Mouse (Mus musculus) heart, postnatal 10 days (tissue): ENCODE measurements around the gene Cog1. TPM values are rescaled to one million over a fixed set of nuclear protein-coding genes. Genes with fewer than 3 reads are reported as not detected.
A peak's percentile ranks its signal among the peaks of the same experiment; 100 is the strongest.

Source experiments
- DNase-seq, 2 experiments: peaks; one replicate each; pipeline ENCODE4 v3.0.0; 2021
- intact Hi-C: fragments of 180-260 bp; cut with DNase I; formaldehyde crosslinking; loops from one replicate; pipeline ENCODE4 v1.15.1; 2025
- total RNA-seq, 2 experiments: library from RNA; stranded (reverse); gene quantifications; 2 replicates each; pipeline ENCODE4 v1.2.3; 2021

The Cog1 gene
- total RNA-seq, 2 experiments from 2014 or later = 17.1 to 18.1 TPM

DNA sequence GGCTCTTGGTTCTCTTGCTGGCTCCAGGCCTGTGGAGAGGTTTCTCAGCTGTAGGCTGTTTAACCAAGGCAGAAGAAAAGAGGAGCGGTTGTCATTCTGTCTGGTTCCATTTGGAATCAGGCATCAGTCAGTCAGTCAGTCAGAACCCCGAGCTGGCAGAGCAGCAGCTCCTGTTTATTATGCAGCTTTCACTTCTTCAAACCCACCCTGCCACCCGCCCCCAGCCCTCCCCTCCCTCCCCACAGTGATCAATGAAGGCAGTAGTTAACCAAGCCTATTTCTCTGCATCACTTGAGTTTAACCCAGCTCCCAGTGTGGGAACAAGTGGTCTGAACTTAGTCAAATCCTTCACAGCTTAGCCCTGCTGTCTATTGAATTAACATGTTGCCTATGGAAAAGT, 42.9 kb downstream of the Cog1 start:
- DNase-seq = no peak
- intact Hi-C loops = no loop called here

DNA sequence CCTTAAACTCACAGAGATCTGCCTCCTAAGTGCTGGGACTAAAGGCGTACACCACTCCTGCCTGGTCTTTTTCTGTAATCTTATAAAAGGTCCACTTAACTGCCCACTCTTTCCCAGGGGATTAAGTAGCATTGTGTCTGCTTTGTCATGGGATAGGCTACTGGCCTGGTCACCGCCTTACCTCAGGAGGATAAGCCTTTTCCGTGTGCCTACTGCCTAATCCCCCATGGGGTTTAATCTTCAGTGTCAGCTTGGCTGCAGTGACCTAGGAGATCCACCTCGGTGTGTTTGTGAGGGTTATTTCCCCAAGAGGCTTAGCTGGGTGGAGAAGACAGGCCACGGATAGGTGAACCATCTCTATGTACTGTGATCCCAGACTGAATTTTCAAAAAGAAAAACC, 48.6 kb downstream of the Cog1 start:
- intact Hi-C loops = no loop called here
- no peak for DNase-seq

DNA sequence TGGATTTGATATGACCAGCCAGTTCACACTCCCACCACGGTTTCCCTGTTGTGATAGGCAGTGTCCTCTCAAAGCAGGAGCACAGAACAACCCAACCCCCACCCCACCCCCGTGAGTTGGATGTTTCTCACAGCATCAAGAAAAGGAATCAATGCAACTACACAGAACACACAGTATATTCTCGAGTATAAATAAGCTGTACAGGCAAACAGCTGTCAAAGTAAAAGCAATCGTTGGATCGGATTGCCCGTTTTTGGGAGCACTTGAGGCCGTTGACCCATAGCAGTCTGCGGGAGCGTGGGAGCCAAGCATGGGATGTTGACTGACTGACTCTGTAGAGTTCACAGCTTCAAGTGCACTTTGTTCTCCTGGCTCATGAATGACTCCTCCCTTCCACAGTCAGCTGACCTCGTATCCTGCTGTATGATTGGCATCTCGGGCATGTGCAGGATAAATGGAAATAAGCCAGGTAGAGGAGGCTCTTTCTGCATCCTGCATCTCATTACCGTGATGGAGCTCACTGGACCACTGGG, 49.1 kb downstream of the Cog1 start:
- DNase-seq = peak in 1 of 2 experiments; percentile 38
- intact Hi-C loops = no loop called here

DNA sequence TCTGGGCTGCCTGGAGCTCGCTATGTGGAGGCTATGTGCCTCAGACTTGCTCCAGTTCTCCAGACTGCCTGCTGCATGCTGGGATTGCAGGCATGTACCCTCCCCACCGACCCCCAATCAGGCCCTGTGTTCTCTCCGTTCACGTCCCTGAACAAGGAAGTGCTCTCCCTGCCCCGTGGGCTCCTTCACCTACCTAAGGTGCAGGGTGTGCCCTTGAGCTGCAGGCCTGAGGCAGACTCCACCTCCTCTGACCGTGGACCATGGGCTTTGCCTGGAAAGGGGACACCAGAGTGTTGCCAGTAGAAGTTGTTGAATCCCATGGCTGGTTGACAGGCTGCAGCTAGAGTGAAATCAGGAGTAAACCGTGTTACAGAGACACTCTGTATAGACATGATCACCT, 50.7 kb downstream of the Cog1 start:
- DNase-seq = no peak
- intact Hi-C loops = loop anchor here (10.0 kb wide), 2 partner anchors 365 to 935 kb away; partner anchors contain the start of gene Sdk2

DNA sequence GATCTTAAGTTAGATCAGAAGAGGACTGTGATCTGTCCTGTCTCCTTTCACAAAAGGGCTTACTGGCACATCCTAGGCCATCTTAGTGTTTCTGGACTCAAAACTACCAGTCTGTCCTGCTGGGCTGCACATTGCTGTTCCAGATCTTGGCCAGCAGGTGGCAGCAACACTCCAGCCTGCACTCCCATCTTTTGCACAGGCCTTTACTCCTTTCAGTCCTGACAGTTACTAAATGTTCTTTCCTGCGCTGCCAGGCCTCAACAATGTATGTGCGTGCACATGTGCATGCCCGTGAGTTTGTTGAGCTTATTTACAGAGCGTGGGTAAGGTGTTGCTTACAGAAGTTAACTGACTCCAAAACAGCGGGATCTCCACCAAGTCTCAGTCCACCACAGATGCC, 54.8 kb downstream of the Cog1 start:
- intact Hi-C loops = loop anchor here (1.0 to 10.0 kb wide), 4 partner anchors 29 to 931 kb away; partner anchors contain the start of gene Sdk2
- DNase-seq = peak; percentile 85 to 87

DNA sequence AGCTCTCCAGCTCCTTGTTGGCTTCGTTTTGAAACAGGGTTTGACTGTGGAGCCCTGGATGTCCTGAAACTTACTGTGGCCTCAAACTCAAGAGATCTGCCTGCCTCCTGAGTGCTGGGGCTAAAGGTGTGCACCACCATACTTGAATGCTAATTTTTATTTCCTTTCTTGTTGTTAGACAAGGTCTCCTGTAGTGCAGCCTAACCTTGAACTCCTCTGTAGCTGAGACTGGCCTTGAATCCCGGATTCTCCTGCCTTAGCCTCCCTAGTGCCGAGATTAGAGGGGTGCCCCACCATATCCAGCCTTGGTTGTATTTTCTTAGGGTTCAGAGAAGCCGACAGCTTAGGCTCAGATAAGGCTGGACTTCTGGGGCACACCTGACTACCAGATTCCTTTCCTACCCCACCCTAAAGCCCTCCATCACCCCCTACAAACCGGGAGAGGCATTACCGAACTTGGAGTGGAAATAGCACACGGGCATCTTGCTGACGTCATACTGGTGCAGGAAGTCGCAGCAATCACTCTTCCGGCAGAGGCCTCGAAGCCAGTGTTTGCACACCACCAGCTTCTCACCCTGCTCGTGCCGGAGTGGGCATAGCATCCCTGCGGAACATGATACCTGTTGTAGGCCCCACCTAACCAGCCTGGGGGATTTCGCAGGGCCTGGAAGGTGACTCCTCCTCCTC, 57.1 kb downstream of the Cog1 start:
- no peak for DNase-seq
- intact Hi-C loops = loop anchor here (2.0 to 10.0 kb wide), 3 partner anchors 27 to 929 kb away; partner anchors contain the start of gene Sdk2

DNA sequence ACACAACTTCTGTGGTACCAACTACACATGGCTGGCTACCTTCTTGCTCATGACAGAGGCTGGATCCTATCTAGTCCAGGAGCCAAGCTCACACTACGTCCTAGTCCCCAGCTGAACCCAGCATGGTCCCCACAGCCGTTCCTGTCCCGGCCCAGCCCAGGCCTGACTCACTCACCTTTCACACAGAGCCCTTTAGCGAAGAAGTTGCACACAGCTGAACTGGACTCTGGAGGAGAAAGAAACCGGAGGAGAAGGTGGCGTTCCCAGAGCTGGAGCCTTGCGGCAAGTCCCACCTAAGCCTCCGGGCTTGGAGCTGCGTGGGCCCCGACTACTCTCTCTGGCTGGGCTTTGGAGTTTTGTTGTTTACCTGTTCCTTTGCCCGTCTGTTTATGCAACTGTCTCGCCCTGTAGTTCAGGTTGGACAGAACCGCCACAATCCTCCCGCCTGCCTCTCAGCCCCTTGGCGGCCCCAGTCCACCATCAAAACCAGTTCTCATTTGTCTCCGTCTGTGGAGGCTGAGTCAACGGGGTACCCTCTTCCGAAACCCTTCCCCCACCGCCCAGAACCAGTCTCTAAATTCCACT, 59.8 kb downstream of the Cog1 start:
- intact Hi-C loops = loop anchor here (10.0 kb wide), 2 partner anchors 356 to 926 kb away; partner anchors contain the start of gene Sdk2
- no peak for DNase-seq

DNA sequence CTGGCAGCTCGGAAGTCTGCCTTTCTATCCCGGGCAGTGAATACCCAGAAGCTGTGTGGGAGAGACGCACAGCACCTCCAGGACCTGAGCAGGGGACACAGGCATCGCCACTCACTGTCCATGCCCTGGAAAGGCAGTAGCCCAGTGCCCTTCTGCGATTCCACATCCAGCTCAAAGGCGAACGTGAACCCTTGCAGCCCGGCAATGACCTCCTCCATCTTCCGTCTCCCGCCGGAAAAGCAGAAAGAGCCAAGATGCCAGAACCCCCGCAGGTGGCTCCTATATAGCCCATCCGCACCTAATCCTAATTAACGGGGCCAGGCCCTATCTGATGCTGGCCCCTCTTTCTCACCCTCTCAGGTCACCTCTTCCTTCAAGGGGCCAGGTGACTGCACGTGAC, 60.3 kb downstream of the Cog1 start:
- DNase-seq = no peak
- intact Hi-C loops = loop anchor here (10.0 kb wide), 2 partner anchors 356 to 926 kb away; partner anchors contain the start of gene Sdk2

DNA sequence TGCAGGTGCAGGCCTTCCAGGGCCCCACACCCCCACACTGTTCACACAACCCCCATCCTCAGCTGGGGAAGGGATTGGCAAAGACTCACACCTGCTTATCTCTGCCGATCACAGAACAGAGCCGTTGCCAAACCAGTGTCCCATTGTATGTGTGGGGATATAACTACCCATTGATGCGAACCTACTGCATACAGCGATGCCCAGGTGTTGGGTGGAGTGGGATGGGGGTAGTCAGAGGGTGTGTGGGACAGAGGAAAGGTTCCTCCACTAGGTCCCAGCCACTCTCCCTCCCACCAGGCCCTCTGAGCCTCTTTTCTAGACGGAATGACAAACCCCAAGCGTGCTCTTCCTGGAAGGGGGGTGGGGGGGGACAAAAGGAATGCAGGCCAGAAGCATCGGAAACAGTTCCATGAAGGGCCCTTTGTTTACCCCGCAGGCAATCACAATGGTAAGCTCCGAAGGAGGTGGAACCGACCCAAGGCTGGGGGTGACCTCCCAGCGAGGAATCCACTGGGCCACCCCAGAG, 60.8 kb downstream of the Cog1 start, which contains the start of gene Cpsf4l:
Gene Cpsf4l, minus strand, starts transcription at position 287 of the 526 bp plus-strand sequence.
- peak in 1 of 2 experiments; percentile 47 for DNase-seq
- intact Hi-C loops = loop anchor here (10.0 kb wide), 2 partner anchors 355 to 925 kb away; partner anchors contain the start of gene Sdk2

DNA sequence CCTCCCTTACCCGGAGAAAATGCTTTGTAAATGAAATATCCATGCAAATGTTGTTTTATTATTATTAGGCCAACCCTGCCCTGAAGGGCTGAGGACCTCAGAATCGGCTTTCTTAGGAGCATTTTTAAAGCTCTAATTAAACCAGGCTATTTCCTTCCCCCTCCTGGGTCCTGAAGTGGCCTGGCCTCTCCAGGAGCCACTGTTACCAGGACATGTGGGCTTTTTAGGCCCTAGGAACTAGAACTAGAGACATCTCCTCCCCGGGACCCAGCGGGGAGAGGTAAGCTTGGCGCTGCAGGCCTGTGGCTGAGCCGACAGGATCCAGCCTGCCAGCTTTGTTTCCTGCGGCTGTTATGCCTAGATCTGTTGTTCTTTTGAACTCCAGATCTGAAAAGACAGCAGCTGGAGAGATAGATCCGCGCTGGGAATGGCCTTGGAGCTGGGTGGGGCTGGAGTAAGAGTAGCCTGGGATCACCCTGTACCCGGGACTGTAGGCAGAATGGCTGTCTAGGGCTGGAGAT, 61.3 kb downstream of the Cog1 start:
- intact Hi-C loops = no loop called here
- DNase-seq = no peak

DNA sequence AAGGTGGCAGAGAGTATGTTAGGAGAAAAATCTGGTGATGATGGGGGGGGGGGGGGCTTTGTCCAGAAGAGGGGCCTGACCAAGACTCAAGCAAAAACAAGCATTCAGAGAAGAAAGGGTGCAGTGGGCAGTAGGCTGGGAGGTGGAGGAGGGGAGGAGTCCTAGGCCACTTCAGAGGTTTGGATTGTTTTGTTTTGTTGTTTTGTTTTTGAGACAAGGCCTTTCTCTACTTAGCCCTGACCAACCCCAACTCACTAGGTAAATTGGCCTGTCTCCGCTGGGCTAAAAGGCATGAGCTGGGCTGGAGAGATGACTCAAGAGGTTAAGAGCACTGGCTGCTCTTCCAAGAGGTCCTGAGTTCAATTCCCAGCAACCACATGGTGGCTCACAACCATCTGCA, 62.1 kb downstream of the Cog1 start:
- no peak for DNase-seq
- intact Hi-C loops = no loop called here

DNA sequence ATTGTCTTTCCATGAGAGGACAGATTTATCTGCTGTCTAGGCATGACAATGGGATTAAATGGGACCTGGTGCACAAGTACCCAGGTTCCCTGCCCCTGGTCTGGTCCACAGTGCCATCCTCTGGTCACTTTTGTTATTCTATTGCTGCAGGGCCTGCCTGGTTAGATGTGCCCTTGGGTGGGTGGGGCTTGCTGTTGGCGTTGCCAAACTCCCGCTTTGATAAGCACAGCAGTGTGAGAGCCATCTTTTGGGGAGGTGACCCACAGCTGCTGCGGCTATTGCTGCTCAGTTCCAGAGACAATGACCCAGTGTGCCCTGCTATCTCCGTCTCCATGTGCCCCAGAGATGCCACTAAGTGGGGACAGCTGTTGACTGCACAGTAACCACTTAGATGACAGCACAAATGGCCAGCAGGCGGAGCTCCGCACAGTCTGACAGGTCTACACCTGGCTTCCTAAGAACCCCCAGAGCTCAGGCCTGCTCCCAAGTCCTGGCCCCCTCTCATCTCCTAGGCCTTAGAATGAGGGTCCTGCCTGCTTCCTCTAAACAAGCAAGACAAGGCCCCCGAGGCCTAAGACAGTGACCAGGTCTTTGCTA, 66.2 kb downstream of the Cog1 start:
- intact Hi-C loops = no loop called here
- DNase-seq = peak in 1 of 2 experiments; percentile 15

DNA sequence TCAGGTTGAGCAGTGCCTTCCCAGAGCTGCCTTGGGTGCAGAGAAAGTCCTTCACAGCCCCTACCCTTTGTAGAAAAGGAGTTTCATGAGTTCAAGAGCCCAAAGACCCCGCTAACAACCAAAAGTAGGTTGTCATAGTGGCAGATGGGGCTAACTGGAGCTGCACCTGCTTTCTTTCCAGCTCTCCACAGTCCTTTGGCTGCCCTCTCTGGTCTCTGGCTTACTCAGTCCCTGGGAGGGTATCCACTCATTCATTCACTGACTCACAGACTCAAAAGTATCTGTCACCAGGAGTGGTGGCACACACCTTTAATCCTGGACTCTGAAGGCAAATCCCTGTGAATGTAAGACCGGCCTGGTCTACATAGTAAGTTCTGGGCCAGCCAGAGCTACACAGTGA, 67.2 kb downstream of the Cog1 start:
- DNase-seq = no peak
- intact Hi-C loops = no loop called here

Other genes with a start within 250 kb of the Cog1 start
- gene Sstr2, start 29.8 kb upstream of the Cog1 start, total RNA-seq = not detected
- gene Slc39a11, start 910 bp downstream of the Cog1 start, total RNA-seq = 1 to 10 TPM; 6.2 to 8.1 TPM
- 10 to 100 TPM; 21.1 TPM for gene Fam104a, start 35.0 kb downstream of the Cog1 start, total RNA-seq
- 1 to 10 TPM; 7.1 to 8.4 TPM for gene D11Wsu47e, start 35.2 kb downstream of the Cog1 start, total RNA-seq
- gene Cpsf4l, start 60.8 kb downstream of the Cog1 start, total RNA-seq = not detected
- 10 to 100 TPM; 23.6 to 33.0 TPM for gene Cdc42ep4, start 102.7 kb downstream of the Cog1 start, total RNA-seq